Mouse (Mus musculus): ENCODE data around the gene Tmed1. TPM values are rescaled to one million over a fixed set of nuclear protein-coding genes. Genes with fewer than 3 reads are reported as not detected.
"Not testable (repeated sequence)": the region's sequence is repeated elsewhere in the genome, so short reads cannot be mapped to it uniquely, and the experiment has no call there.

The Tmed1 gene
- polyA plus RNA-seq, 1 experiment from 2014 or later: 53.4 TPM

DNA sequence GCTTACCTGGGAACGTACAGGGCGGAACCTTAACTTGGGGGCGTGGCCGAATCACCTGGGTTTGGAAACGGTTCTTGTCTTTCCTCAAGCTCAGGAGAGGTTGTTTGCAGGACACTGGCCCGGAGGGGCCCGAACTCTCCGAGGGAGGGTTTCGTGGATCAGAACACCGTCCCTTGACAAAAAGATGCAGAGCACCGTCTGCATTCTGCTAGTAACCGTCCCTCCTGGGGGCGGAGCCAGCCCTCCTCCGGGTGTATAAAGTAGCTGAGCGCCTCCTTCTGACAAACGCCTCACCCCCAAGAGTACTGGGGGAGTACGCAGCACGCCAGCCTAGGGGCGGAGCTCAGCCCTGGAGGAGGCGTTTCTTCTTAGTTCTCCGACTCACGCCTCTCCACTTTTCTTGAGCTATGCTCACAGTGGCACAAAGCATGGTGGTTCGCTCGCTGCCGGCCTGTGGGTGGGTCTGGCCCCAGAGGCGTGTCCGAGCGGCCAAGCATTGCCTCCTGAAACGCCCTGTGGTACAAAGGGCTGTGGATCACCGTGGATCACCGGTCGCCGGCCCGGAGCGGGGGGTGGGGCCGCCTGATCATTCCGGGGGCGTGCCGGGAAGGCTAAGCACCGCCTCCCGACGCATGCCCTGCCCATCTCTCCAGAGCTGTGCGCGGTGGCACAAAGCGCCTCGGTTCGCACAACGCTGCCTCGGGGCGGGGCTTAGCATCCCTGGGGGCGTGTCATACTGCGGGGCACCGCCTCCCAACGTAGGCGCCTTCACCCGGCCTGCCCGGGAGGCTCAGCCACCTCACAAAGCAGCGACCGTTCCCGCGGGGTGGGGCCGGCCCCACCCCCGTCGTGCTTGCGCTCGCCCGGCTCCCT lies 36.1 kb upstream of the Tmed1 start:
- peak; percentile 95 for ATAC-seq (ENCODE audit: low FRiP score)

DNA sequence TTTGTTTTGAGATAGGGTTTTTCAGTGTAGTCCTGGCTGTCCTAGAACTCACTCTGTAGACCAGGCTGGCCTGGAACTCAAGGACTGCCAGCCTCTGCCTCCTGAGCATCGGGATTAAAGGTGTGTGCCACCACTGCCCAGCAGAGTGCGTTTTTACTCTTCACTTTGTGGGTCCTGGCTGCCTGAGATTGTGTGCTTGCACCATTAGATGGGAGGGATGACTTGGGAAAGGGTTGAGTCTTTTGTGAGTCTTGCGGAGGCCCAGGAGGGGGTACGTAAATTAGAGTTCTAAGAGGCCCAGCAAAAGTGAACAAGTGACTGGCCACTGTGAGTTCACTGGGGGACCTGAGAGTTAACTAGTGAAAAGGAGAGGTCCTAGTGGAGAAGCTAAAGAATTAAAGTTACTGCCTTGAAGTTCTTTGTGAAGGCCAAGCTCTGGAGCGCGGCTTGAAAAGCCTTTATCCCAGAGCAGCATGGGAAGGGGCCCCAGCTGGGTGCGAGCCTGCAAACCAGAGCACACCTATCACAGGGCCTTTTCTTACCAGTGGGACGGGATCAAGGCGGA lies 35.4 kb upstream of the Tmed1 start:
- peak overlapping the region; percentile 79 for H3K4me2 ChIP-seq
- peak overlapping the region; percentile 56 for H3K9ac ChIP-seq (replicated peaks)
- no peaks in the 10 kb centered on the region for H3K9me3 ChIP-seq (replicated peaks)
- peak overlapping the region; percentile 79 for H3K4me3 ChIP-seq (replicated peaks)
- H3K27me3 ChIP-seq (replicated peaks): no peaks in the 10 kb centered on the region
- 4% methylated on average over 9 of the region's 9 CpGs for WGBS
- H3K4me1 ChIP-seq: peaks cover 31% of the 10 kb centered on the region
- ATAC-seq (ENCODE audit: low FRiP score): no peak
- no peaks in the 10 kb centered on the region for H3K36me3 ChIP-seq
- H3K27ac ChIP-seq (replicated peaks): peak overlapping the region; percentile 99

More for the DNA sequence above, 36.1 kb upstream of the Tmed1 start:
- WGBS: 1% methylated on average over 65 of the region's 67 CpGs
- Histone ChIP-seq H3K27me3 (replicated peaks) (no peaks in the 10 kb centered on the region), H3K27ac (replicated peaks) (peak overlapping the region; percentile 99), H3K4me3 (replicated peaks) (peak overlapping the region; percentile 79), H3K4me2 (peak overlapping the region; percentile 79), H3K4me1 (peaks cover 31% of the 10 kb centered on the region), H3K36me3 (peaks cover 5% of the 10 kb centered on the region), H3K9ac (replicated peaks) (peak overlapping the region; percentile 94), H3K9me3 (replicated peaks) (no peaks in the 10 kb centered on the region)

DNA sequence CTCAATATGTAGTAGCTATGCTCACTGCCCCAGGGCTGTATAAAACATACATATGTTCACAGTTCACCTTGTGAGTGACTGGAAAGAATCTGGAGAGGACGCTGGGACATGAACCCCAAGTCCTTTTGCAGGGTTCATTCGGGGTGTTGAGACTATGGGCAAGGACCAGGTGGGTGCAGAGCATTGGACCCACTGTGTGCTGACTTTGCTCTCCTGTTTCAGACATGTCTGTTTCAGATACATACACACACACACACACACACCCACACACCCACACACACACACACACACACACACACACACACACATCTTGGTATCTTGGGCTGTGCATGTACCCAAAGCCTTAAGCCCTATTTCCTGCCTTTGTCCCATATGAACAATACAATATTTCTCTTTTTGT lies 31.9 kb upstream of the Tmed1 start:
- H3K4me1 ChIP-seq: peaks cover 12% of the 10 kb centered on the region
- H3K27ac ChIP-seq (replicated peaks); H3K9ac ChIP-seq (replicated peaks); H3K27me3 ChIP-seq (replicated peaks); H3K4me3 ChIP-seq (replicated peaks); H3K9me3 ChIP-seq (replicated peaks); H3K36me3 ChIP-seq; H3K4me2 ChIP-seq; ATAC-seq (ENCODE audit: low FRiP score): not testable (repeated sequence)
- 82% methylated on average over 2 of the region's 2 CpGs for WGBS

DNA sequence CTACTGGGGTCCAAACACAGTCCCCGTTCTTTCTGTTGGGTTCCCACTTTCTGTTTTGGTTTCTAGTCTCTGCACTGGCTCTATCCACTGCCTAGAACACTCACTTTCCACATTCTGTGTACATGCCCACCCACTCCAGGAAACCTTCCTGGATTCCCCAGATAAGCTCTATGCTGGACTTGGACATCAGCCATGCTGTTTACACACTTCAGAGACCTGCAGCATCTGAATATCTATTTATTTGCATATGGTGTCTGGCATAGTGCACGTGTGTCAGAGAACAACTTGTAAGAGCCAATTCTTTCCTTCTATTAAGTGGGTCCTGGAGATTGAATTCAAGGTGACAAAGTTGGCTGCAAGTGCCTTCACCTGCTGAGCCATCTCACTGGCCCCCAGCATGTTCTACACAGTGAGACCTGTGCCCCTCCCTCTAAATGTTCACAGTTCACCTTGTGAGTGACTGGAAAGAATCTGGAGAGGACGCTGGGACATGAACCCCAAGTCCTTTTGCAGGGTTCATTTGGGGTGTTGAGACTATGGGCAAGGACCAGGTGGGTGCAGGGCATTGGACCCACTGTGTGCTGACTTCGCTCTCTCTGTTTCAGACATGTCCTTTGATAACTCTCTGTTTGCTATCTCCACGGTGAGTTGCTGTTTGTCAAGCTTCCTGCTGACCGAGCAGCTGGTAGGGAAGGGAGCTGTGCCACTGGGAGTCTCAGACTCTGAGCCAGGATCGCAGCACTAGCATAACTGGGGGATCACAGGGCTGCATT lies 30.1 kb upstream of the Tmed1 start:
- WGBS: 81% methylated on average over 7 of the region's 7 CpGs
- Histone ChIP-seq H3K27me3 (replicated peaks) (no peaks in the 10 kb centered on the region), H3K36me3 (no peaks in the 10 kb centered on the region), H3K9ac (replicated peaks) (no peak overlapping the region), H3K27ac (replicated peaks) (no peak overlapping the region), H3K4me3 (replicated peaks) (no peak overlapping the region), H3K4me2 (no peak overlapping the region), H3K4me1 (peaks cover 4% of the 10 kb centered on the region), H3K9me3 (replicated peaks) (no peaks in the 10 kb centered on the region)
- ATAC-seq (ENCODE audit: low FRiP score): no peak

DNA sequence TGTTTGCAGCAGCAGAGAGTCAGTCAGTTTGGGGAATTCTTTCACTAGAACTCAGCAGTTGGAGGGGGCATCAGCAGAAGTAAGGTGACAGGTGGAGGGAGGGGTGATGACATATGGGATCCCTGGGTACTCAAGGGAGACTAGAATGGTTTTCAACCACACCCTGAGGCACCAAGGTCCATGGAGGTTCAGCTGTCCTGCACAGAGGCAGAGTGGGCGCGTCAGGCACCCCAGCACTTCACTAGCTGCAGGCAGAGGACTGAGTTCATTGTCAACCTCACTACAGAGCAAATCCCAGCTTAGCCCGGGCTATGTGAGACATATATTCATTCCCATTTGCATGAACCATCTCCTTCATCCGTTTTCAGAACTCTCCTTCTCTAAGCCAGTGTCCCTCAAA lies 27.0 kb upstream of the Tmed1 start:
- H3K27me3 ChIP-seq (replicated peaks): no peaks in the 10 kb centered on the region
- WGBS: 85% methylated on average over 4 of the region's 4 CpGs
- H3K36me3 ChIP-seq: no peaks in the 10 kb centered on the region
- H3K4me2 ChIP-seq: no peak overlapping the region
- H3K9me3 ChIP-seq (replicated peaks): no peaks in the 10 kb centered on the region
- H3K4me3 ChIP-seq (replicated peaks): no peak overlapping the region
- H3K4me1 ChIP-seq: no peaks in the 10 kb centered on the region
- ATAC-seq (ENCODE audit: low FRiP score): no peak
- no peak overlapping the region for H3K9ac ChIP-seq (replicated peaks)
- no peak overlapping the region for H3K27ac ChIP-seq (replicated peaks)

DNA sequence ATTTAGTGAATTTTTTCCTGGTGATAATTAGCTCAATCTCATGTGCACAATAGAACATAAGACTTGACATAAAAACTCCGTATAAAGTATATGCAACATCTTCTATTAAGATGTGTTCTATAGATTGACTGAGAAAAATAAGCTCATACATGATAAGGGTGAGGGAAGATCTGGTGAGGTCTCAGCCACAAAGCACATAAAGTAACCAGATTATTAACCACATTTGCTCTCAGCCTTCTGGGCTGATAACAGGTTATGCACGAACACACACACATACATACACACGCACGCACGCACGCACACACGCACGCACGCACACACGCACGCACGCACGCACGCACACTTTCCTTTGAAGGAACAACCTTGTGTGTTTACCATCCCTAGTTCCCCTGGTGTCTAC lies 26.4 kb upstream of the Tmed1 start:
- Histone ChIP-seq H3K4me2 (no peak overlapping the region), H3K27me3 (replicated peaks) (no peaks in the 10 kb centered on the region), H3K4me3 (replicated peaks) (no peak overlapping the region), H3K4me1 (no peaks in the 10 kb centered on the region), H3K9ac (replicated peaks) (no peak overlapping the region), H3K27ac (replicated peaks) (no peak overlapping the region), H3K9me3 (replicated peaks) (no peaks in the 10 kb centered on the region), H3K36me3 (no peaks in the 10 kb centered on the region)
- WGBS: 92% methylated on average over 14 of the region's 14 CpGs
- ATAC-seq (ENCODE audit: low FRiP score): no peak

DNA sequence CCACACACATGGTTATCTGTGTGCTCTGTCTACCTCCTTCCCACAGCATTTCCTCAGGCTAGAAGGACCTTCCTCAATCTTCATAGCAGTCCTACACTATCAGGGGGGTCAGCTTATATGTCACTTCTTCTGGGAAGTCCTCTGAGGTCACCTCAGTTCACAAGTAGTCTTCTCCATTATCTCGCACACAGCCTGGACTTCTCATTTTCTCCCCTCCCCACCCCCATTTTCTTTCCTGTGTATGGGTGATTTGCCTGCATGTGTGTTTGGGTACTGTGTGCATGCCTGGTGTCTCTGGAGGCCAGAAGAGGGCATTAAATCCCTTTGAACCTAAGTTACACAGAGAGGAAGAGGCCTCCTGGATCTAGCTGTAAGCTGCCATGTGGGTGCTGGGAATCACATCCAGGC lies 17.9 kb upstream of the Tmed1 start:
- no peaks in the 10 kb centered on the region for H3K4me1 ChIP-seq
- WGBS: 87% methylated on average over 1 of the region's 1 CpGs
- no peak overlapping the region for H3K27ac ChIP-seq (replicated peaks)
- no peak overlapping the region for H3K4me3 ChIP-seq (replicated peaks)
- H3K9ac ChIP-seq (replicated peaks): no peak overlapping the region
- no peaks in the 10 kb centered on the region for H3K36me3 ChIP-seq
- ATAC-seq (ENCODE audit: low FRiP score): no peak
- H3K4me2 ChIP-seq: no peak overlapping the region
- H3K27me3 ChIP-seq (replicated peaks): no peaks in the 10 kb centered on the region
- H3K9me3 ChIP-seq (replicated peaks): no peaks in the 10 kb centered on the region

DNA sequence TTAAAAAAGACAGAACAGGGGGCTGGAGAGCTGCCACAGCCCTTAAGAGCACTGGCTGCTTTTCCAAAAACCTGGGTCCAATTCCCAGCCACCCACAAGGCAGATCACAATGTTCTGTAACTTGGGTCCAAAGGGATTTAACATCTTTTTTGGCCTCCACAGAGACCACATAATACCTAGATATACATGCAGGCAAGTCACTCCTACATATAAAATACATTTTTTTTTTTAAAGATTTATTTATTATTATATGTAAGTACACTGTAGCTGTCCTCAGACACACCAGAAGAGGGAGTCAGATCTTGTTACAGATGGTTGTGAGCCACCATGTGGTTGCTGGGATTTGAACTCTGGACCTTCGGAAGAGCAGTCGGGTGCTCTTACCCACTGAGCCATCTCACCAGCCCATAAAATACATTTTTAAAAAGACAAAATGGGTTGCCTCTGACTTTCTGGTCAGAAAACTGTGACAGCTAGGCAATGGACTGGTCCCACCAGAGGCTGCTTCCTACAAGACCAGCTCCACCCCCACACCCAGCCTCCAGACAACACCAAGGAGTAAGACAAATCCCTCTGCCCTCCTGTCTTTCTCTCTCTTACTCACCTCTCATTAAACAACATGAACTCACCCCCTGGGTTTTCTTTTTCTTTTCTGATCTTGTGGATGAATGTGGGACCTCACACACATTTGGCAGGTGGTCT lies 17.2 kb upstream of the Tmed1 start:
- no peak overlapping the region for H3K9ac ChIP-seq (replicated peaks)
- 96% methylated on average over 2 of the region's 2 CpGs for WGBS
- no peak for ATAC-seq (ENCODE audit: low FRiP score)

DNA sequence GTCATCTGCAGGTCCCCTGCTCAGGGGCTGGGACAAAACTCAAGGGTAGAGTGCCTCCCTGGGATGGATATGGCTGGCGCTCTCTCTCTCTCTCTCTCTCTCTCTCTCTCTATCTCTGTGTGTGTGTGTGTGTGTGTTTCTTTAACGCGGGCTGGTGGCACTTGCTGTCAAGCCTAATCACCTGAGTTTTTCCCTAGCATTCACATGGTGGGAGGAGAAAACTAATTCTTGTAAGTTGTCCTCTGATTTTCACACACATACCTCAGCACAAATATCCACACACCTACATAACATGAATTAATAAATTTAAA lies 16.5 kb upstream of the Tmed1 start:
- H3K27me3 ChIP-seq (replicated peaks): no peaks in the 10 kb centered on the region
- no peak overlapping the region for H3K9ac ChIP-seq (replicated peaks)
- H3K36me3 ChIP-seq: no peaks in the 10 kb centered on the region
- H3K27ac ChIP-seq (replicated peaks): no peak overlapping the region
- no peak overlapping the region for H3K4me3 ChIP-seq (replicated peaks)
- no peaks in the 10 kb centered on the region for H3K4me1 ChIP-seq
- no peak overlapping the region for H3K4me2 ChIP-seq
- H3K9me3 ChIP-seq (replicated peaks): no peaks in the 10 kb centered on the region
- ATAC-seq (ENCODE audit: low FRiP score): no peak
- 95% methylated on average over 3 of the region's 3 CpGs for WGBS

More for the DNA sequence above, 17.2 kb upstream of the Tmed1 start:
- no peaks in the 10 kb centered on the region for H3K36me3 ChIP-seq
- no peaks in the 10 kb centered on the region for H3K4me1 ChIP-seq
- H3K4me3 ChIP-seq (replicated peaks): no peak overlapping the region
- no peaks in the 10 kb centered on the region for H3K27me3 ChIP-seq (replicated peaks)
- no peaks in the 10 kb centered on the region for H3K9me3 ChIP-seq (replicated peaks)
- H3K4me2 ChIP-seq: no peak overlapping the region
- no peak overlapping the region for H3K27ac ChIP-seq (replicated peaks)

DNA sequence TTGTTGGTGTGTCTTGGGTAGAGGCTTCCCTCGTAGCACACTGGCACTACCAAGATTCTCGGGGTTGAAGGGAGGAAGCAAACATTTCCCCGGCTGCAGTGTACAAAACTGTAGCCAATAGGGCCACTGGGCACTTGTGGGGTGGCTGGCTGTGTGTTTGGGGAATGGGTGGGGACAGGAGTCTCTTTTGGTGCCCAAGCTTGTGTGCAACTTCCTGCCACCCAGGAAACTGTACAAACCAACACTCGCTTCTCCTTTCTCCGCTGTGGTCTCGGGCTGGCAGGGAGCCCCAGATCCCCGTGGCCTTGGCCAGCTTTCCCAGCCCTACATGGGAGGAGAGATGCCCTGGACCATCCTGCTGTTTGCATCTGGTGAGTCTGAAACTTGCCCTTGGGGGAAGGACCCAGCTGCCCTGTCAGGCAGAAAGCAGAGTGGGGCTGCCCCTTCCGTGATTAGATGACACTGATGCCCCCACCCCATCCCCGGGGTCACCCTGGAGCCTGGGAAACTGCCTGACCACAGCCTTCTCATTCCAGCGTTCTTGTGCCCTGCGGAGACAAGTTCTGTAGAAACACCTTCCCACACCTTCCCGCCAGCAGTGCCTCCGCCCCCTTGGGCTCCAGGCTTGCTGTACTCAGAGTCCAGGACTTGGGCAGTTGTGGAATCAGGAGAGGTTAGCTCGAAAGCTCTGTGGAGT lies 16.0 kb upstream of the Tmed1 start, which contains the start of gene AB124611:
Gene AB124611, plus strand, starts transcription at position 240 of the 697 bp plus-strand sequence.
- Histone ChIP-seq H3K4me3 (replicated peaks) (no peak within 1 kb of the TSS), H3K4me2 (no peak within 1 kb of the TSS), H3K27ac (replicated peaks) (no peak within 1 kb of the TSS), H3K9me3 (replicated peaks) (no peaks in the 10 kb centered on the region), H3K9ac (replicated peaks) (no peak within 1 kb of the TSS), H3K36me3 (no peaks in the 10 kb centered on the region), H3K4me1 (no peaks in the 10 kb centered on the region), H3K27me3 (replicated peaks) (no peaks in the 10 kb centered on the region)
- no peak for ATAC-seq (ENCODE audit: low FRiP score)
- 69% methylated on average over 14 of the region's 14 CpGs for WGBS

All from neural tube, embryonic 15.5 days (tissue).